Mouse (Mus musculus) brown adipose tissue, adult 24 weeks (tissue): ENCODE measurements around the gene Tmem251. TPM values are rescaled to one million over a fixed set of nuclear protein-coding genes. Genes with fewer than 3 reads are reported as not detected.
A peak's percentile ranks its signal among the peaks of the same experiment; 100 is the strongest.

Experiments used
- H3K27ac ChIP-seq: fragments of 200-500 bp; replicated peaks from 2 replicates; pipeline ENCODE4 v1.5.1; 2012; ENCODE audit warnings: low read depth, mild to moderate bottlenecking, low read length
- H3K4me1 ChIP-seq: fragments of 200-500 bp; 2 replicates; pipeline ENCODE4 v1.6.1; 2012; ENCODE audit warnings: low read length, mixed read lengths; ENCODE audit not compliant: control insufficient read depth, insufficient read depth, insufficient read length
- H3K4me3 ChIP-seq: fragments of 200-500 bp; 2 replicates; pipeline ENCODE4 v1.5.1; 2012; ENCODE audit warnings: low read depth, mild to moderate bottlenecking, low read length, moderate library complexity; ENCODE audit not compliant: insufficient read depth
- polyA plus RNA-seq: library from polyadenylated mRNA; stranded (reverse); fragments of >200 nt; gene quantifications from 2 replicates; pipeline ENCODE4 v1.2.4, GENCODE M21; 2012; ENCODE audit not compliant: missing spikeins, insufficient read depth, insufficient read length

Tmem251 gene
- polyA plus RNA-seq, 1 experiment, result 4.7 TPM

DNA sequence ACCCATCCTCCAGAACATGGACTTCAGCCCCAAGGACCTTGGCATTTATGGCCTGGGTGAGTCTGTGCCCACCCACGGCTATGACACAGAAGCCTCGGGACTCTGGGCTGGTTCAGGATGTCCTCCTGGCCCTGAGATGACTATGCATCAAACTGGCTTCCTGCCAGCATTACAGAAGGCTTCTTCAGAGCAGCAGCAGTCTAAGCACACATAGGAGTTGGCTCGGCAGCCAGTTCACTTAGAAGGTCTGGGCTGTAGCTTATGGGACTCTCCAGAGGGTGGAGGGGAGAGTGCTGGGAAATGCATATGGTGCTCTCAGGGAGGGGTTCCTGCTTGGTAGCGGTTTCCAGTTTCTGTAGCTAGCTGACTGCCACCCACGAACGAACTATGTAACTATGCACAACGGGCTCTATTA is 17.8 kb upstream of the Tmem251 start:
- Histone ChIP-seq H3K4me3 (no peak overlapping the region), H3K27ac (no peak overlapping the region), H3K4me1 (0 out of 2 replicates have a peak, but pooled peaks cover 6% of the 10 kb centered on the region)

DNA sequence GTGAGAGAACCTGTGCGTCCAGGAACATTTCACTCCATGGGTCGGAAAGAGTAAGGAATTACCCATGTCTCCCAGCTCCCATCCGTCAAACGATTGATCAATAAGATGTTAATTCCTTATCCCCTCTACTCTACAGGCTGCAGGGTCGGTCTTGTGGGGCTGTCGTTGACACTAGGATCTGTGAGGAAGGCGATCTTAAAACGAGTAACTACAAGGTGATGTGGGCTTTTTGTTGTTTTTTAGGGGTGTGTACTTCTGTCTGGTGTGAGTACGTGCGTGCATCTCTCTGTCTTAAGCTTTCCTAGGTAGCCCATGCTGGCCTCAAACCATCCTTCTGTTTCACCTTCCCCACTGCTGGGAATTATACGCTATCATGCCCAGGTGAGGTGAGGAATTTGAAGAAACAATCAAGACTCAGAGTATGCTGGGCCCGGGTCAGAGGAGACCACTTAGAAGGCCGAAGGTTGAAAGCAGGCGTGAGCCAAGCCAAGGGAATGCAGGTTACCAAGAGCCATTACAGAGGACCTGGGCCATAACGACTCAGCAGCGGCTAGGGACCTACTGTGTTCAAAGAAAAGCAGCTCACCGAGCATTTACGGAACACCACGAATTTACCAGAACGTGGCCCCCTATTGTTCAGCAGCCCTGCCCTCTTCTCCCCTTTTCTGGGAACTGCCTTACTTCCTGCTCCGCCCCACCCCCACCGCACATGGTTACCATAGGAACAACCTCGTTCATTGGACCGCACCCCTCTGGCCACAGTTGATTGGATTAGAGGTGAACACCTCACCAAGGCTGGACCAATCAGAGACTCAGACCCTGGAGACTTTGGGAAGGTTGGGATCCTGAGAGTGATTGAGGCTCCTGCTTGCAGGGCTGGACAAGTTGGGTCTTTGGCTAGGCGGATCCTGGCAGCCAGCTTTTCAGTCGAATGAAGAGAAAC is 13.4 kb upstream of the Tmem251 start:
- H3K4me3 ChIP-seq, result peak overlapping the region; percentile 27
- H3K4me1 ChIP-seq, result peaks cover 7% of the 10 kb centered on the region
- H3K27ac ChIP-seq, result no peak overlapping the region

DNA sequence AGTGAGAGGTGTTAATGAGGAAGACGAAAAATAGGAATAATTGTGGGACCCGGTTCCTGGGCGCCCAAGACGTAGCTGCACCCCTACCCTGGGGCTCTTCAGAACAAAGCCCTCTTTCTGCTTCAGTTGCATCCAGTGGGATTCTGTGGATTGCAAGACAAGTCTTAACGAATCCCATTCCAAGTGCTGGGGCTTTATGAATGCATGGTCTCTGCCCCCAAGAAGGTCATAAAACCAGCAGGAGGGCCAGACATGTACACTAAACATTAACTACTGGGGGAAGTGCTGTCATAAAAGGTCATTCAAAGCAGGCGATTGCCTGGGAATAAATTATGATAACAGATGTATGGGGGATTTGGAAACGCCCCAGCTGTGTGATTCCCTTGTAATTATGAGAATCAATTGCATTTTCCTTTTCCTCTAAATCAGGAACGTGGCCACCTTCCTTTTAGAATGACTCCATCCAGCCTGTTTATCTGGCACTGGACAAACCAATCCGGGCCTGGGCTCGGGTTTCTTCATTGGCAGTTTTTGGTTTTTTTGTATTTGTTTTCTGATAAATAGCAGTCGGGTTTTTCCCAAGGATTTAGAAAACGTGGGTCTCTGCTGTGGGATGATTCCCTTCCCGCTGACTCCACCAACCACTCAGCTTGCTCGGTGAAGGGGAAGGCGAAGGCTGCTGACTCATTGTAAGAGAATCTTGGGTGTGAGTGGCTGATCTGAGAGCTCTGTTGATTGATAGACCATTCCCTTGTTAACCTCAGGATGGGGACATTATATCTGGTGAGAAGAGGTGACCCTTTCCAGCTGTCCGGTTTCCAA is 12.6 kb upstream of the Tmem251 start:
- Histone ChIP-seq H3K27ac (no peak overlapping the region), H3K4me3 (peak overlapping the region; percentile 27; the same call in 1 of the 2 replicates), H3K4me1 (peaks cover 7% of the 10 kb centered on the region)

DNA sequence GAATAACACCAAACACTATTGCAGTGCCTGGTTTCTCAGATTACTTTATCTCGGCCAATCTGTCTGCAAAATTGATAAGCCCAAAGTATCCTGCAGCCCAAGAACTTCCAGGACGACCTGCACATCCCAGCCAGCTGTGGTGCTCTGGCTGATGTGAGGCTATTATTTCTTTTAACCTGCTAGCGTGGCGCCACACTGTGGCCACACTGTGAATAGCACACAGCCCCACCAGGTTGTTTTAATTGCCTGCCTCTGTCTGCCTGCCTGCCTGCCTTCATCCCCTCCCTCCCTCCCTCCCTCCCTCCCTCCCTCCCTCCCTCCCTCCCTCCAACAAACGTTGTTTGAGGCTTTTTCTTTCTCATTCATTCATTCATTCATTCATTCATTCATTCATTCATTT is 10.2 kb upstream of the Tmem251 start:
- Histone ChIP-seq H3K4me3 (no peak overlapping the region), H3K27ac (no peak overlapping the region), H3K4me1 (peaks cover 7% of the 10 kb centered on the region)

DNA sequence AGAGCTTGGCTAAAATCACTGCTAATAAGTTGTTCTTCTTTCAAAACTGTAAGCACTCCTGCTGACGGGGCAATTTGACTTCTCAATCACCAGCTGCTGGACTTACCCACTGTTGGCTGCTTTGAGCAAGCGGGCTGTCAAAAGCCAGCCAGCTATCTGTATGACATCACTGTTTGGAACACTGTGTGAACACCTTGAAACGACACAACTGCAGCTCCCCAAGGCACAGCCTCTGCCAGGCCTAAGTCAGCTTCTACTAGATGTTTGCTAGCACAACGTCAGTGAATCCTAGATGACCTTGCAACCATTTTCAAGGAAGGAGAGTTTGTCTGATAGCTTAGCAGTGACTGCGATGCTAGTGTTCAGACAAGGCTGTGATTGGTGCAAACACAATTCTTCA is 4.5 kb upstream of the Tmem251 start:
- Histone ChIP-seq H3K27ac (no peak overlapping the region), H3K4me1 (peaks cover 4% of the 10 kb centered on the region; the same call in 1 of the 2 replicates), H3K4me3 (no peak overlapping the region)

DNA sequence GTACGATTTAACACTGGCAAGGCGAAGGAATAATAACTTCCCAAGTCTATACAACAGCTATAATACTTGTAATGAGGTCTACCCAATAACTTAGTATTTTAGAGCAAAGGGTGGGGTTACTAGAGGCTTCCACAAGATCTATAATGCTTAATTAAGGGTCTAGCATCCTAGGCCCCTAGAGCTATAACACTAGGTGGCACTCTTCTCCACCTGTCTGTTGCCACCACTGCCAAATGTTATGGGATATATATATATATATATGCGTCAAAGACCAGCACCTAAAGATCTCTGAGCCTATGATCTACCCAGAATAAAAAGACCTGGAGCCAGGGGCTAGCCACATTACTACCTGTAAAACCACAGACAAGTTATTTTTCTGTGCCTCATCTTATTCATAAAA is 3.3 kb upstream of the Tmem251 start:
- no peak overlapping the region for H3K4me3 ChIP-seq
- H3K27ac ChIP-seq, result no peak overlapping the region
- peaks cover 7% of the 10 kb centered on the region; the same call in 1 of the 2 replicates for H3K4me1 ChIP-seq

DNA sequence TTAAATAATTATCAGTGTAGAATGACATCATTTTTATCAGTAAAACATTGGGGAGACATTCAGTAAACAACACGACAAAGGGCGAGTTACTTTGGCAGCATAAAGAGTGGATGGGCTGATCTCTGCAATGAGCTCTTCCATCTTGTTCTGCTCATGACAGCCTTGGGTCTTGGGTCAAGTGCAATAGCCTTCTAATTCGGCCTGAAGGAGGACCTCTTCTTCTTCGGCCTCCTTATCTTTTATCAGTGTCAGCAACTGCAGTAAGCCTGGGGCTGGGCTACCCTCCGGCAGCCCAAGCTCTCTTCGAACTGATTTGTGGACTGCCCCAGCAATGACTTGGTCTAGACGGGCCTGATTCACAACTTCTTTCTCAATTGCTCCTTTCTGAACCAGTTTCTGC is 1.5 kb upstream of the Tmem251 start:
- Histone ChIP-seq H3K4me3 (no peak overlapping the region), H3K4me1 (peaks cover 7% of the 10 kb centered on the region; the same call in 1 of the 2 replicates), H3K27ac (no peak overlapping the region)

DNA sequence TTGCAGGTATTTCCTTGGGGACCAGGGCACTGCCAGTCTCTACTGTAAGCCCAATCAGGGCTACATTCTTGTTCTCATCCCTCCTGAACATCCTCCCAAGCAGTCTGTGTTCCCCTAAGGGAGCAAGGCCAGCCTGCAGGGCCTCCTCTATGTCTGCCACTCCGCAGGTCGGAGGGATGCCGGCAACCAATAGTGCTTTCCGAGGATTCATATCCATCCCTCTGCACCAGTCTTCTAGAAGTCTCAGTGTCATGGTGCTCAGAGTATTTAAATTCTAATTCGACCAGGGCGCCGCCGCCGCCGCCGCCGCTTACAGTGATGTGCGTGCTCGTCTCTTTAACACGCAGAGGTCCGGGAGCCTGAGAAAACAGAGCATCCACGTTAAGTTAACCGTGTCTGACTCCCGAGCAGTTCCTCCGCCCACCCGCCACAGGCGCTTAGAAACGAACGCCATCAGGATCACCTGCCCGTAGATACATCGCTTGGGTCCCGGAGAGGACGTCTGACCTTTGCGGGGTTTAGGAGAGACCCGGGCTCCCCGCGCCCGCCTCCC is 450 bp upstream of the Tmem251 start:
- H3K27ac ChIP-seq, result peak overlapping the region; percentile 85
- H3K4me3 ChIP-seq, result peak overlapping the region; percentile 93

DNA sequence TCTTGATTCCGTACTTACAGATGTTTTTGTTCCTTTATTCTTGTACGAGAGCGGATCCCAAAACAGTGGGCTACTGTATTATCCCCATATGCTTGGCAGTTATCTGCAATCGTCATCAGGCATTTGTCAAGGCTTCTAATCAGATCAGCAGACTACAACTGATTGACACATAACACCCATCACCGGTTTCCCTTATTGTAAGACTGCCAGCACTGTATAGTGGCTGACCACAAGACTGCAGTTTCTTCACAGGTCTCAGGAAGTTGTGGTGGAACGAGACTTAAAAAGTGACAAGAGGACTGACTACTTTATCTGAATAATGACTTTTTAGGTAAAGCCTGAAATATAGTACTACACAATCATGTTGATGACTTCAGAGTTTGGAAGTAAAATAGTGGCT is 1.3 kb downstream of the Tmem251 start:
- H3K27ac ChIP-seq, result no peak overlapping the region
- H3K4me1 ChIP-seq, result peaks cover 7% of the 10 kb centered on the region; the same call in 1 of the 2 replicates
- H3K4me3 ChIP-seq, result peak overlapping the region; percentile 29; the same call in 1 of the 2 replicates

More for the DNA sequence above, 450 bp upstream of the Tmem251 start:
- peaks cover 7% of the 10 kb centered on the region; the same call in 1 of the 2 replicates for H3K4me1 ChIP-seq

DNA sequence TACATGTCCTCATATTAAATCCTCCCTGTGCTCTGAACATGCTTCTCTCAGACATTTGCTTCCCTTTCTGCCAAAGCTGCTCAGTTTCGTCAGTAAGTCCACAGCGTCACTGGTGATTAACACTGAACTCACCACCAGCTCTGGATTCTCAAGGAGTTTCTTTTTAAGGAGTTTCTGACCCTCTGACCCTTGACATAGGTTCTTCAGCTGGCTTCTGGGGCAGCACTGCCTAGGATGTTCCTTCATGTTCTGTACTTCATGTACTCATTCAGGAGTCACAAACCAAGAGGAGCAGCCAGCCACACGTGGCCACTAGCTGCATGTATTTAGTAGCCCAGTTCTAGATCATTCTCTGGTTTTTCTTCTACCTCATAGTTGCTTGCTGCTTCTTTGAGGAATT is 4.7 kb downstream of the Tmem251 start:
- Histone ChIP-seq H3K4me1 (peaks cover 3% of the 10 kb centered on the region; the same call in 1 of the 2 replicates), H3K27ac (no peak overlapping the region), H3K4me3 (no peak overlapping the region)

DNA sequence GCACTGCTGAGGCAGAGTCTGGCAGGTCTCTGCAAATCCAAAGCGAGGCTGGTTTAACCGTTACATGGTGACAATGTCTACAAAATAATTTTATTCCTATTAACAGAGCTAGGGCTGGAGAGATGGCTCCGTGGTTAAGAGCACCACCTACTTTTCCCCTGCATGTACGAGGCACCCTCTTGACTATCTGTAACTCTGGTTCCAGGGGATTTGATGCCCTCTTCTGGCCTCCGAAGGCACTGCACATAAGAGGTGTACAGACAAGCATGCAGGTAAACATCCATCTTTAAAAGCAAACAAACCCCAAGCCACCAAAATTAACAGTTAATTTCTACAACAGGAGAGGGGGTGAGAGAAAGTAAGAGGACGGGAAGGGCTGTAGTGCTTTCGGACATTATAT is 12.7 kb downstream of the Tmem251 start:
- peaks cover 6% of the 10 kb centered on the region; the same call in 1 of the 2 replicates for H3K4me1 ChIP-seq
- H3K4me3 ChIP-seq, result peak overlapping the region; percentile 96; the same call in 1 of the 2 replicates
- no peak overlapping the region for H3K27ac ChIP-seq

DNA sequence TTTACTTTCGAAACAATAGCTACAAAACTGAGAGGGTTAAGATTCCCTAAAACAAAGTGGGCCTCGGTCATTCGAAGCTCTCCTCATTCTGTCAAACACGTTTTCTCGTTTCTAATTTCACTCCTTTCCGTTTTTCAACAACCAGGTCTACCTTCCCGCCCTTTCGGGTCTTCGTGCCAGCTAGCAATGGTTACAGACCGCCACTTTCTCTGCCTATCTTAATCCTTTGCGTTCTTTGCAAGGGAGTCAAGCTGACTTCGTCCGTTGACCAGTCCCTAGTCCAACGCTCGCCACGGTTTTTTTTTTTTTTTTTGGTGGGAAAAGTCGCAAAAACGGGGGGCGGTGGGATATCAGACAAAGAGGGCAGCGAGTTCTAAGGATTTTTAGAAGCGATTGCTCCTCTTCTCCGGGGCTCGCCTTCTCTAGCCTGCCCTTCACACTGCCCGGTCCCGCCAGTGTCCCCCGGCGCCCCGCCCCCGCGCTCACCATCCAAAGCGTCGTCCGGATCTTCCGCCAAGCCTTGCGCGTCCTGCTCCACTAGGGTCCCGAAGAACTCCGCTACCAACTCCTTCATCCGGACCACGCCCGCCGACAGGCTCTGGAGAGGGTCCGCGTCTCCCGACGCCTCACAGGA is 13.6 kb downstream of the Tmem251 start:
- peak overlapping the region; percentile 96 for H3K4me3 ChIP-seq
- H3K27ac ChIP-seq, result peak overlapping the region; percentile 86
- H3K4me1 ChIP-seq, result peaks cover 6% of the 10 kb centered on the region; the same call in 1 of the 2 replicates

DNA sequence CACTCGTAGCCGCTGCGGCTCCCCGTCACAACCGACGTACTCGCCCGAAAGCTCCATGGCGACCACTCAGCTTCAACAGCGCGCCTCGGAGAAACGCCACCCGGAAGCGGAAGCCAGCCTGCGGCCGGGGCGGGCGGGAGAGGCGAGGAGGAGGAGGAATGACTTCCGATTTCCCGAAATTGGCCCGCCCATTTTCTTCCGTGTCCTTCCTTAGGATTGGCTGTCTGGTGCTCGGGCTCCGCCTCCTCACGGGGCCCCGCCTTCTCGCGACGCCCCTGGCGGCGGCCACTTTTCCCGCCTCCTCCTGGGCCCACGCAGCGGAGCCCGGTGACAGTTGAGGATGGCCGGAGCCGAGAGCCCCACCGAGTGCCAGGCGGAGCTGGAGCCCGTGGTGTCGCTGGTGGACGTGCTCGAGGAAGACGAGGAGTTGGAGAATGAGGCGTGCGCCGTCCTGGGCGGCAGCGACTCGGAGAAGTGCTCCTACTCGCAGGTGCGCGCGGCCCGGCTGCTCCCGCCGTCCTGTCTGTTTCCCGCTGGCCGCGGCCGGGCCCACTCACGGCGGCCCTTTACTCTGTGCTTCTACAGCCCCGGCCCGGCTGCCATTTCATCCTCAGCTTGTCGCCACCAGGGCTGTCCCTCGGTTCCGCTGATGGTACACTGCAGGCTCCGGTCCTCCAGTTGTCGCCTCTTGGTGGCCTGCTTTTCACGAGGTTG is 14.3 kb downstream of the Tmem251 start, which contains the start of the genes Gm28051, Gon7 and Ubr7:
Gene Gm28051 (minus strand): TSS at position 77 of the 714 bp plus-strand sequence.
Gene Gon7 (minus strand): TSS at position 115 of the 714 bp plus-strand sequence.
Gene Ubr7 (plus strand): TSS at position 279 of the 714 bp plus-strand sequence.
- Histone ChIP-seq H3K4me1 (peaks cover 6% of the 10 kb centered on the region; the same call in 1 of the 2 replicates), H3K27ac (peak within 1 kb of the TSS; percentile 86), H3K4me3 (peak within 1 kb of the TSS; percentile 98)

DNA sequence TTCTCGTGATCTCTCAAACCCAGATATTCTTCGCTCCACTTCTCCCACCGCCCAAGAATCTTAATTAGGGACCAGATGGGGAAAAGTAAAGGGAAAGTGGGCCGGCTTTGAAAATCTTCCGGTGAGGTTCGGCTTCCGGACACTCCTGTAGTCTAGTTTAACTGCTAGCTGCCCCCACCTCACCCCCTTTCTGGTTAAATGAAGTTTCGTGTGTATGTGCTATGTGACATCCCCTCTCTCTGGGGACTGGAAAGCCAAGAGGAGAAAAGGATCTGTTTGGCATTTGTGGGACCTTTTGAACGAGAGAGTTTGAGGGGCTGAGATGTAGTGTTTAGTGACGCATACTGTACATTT is 14.8 kb downstream of the Tmem251 start, which contains the start of gene Gm20604:
Gene Gm20604 (minus strand): TSS at position 270 of the 354 bp plus-strand sequence.
- Histone ChIP-seq H3K27ac (peak within 1 kb of the TSS; percentile 86), H3K4me3 (peak within 1 kb of the TSS; percentile 98)

More for the DNA sequence above, 14.8 kb downstream of the Tmem251 start, which contains the start of gene Gm20604:
- peaks cover 6% of the 10 kb centered on the region; the same call in 1 of the 2 replicates for H3K4me1 ChIP-seq
